Mouse (Mus musculus): Measurements from ENCODE around the gene Ptprg.

GRCm38 (mm10) chr14:11594336-11594735 is 41.0 kb downstream of the Ptprg start:
- TF ChIP-seq CTCF (conservative IDR thresholded peaks at IDR 0.05; ENCODE audit: low read length): no peak
- no peak for TF ChIP-seq NANOG (IDR thresholded peaks at IDR 0.05; ENCODE audit: borderline replicate concordance, low read length)
- no peak for TF ChIP-seq POU5F1 (IDR thresholded peaks at IDR 0.05; ENCODE audit: borderline replicate concordance, low read length)

Measured in E14TG2a.4 (cell line).